Mouse (Mus musculus): Measurements from ENCODE around the gene Galk1.

The Galk1 gene

GRCm38 (mm10) chr11:115971016-115971415 is 41.5 kb downstream of the Galk1 start:
- DNase-seq, result no peak

- no peak for DNase-seq
Measured at GRCm38 (mm10) chr11:115970006-115970673, 42.4 kb downstream of the Galk1 start.

- DNase-seq, result no peak
Measured at GRCm38 (mm10) chr11:115968731-115969405, 43.7 kb downstream of the Galk1 start.

GRCm38 (mm10) chr11:115964977-115965604 is 47.4 kb downstream of the Galk1 start:
- DNase-seq, result no peak

- no peak for DNase-seq
Measured at GRCm38 (mm10) chr11:115962651-115963412, 49.7 kb downstream of the Galk1 start.

- no peak for DNase-seq
Measured at GRCm38 (mm10) chr11:115959018-115959417, 53.5 kb downstream of the Galk1 start.

Data from cerebellum, adult 9-11 months (tissue).